Mouse (Mus musculus): Measurements from ENCODE around the gene Slc27a1.

- TF ChIP-seq POLR2A (IDR thresholded peaks at IDR 0.05; ENCODE audit: control insufficient read depth in 1 of 2, insufficient read depth in 1 of 2, low read depth in 1 of 2, low read length in 2 of 2, poor library complexity in 1 of 2) (no peak), EP300 (IDR thresholded peaks at IDR 0.05; ENCODE audit: low read depth in 1 of 2, low read length in 2 of 2) (0 out of 4 replicates have a peak, but pooled peaks of 1 of the 2 experiments have one; percentile 13), CTCF (IDR thresholded peaks at IDR 0.05 in 2 of 3, conservative IDR thresholded peaks at IDR 0.05 in 1 of 3; ENCODE audit: control insufficient read depth in 1 of 3, insufficient read depth in 1 of 3, low read depth in 2 of 3, low read length in 3 of 3, poor library complexity in 1 of 3, severe bottlenecking in 1 of 3) (no peak), BHLHE40 (IDR thresholded peaks at IDR 0.05; ENCODE audit: borderline replicate concordance, low read depth, low read length) (no peak), ZKSCAN1 (IDR thresholded peaks at IDR 0.05; ENCODE audit: low read depth, low read length) (no peak), MAX (IDR thresholded peaks at IDR 0.05; ENCODE audit: low read length) (no peak), POLR2AphosphoS2 (IDR thresholded peaks at IDR 0.05; ENCODE audit: low read length) (no peak), KAT2A (conservative IDR thresholded peaks at IDR 0.05; ENCODE audit: low read depth, low read length) (no peak), MXI1 (IDR thresholded peaks at IDR 0.05; ENCODE audit: low read depth, low read length) (0 out of 2 replicates have a peak, but pooled peaks have one; percentile 10), TAL1 (IDR thresholded peaks at IDR 0.05; ENCODE audit: low read length) (peak; percentile 82), MYC (IDR thresholded peaks at IDR 0.05; ENCODE audit: low read depth, low read length) (no peak), GATA1 (IDR thresholded peaks at IDR 0.05; ENCODE audit: low read depth, low read length) (peak; percentile 21; the same call in 1 of the 2 replicates), NRF1 (IDR thresholded peaks at IDR 0.05; ENCODE audit: insufficient read depth, low read depth, low read length, poor library complexity, severe bottlenecking) (no peak)
Observed at GRCm38 (mm10) chr8:71554644-71555043, 14.0 kb upstream of the Slc27a1 start.

Measured in MEL (cell line).